Comparison of ENCODE assay signal across 33 mouse cellular contexts in the genomic region with DNA sequence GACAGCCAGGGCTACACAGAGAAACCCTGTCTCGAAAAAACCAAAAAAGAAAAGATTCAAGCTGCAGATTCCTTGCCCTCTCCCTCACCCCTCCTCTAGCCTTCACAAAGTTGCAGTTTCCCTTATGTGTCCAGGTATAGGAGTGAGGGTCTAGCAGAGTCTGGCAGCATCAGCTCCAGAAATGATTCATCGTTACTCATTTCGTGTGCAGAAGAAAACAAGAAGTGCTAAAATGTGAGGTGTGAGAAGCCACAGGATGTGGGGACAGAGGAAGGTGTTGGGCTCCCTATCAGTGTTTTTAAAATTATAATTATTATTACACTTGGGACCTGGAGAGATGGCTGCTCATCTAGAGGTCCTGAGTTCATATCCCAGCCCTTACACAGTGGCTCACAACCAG. TPM values are rescaled to one million over a fixed set of nuclear protein-coding genes. Genes with fewer than 3 reads are reported as not detected.
DNase-seq lines count a peak whose midpoint lies in the region; ATAC-seq lines count a peak whose summit lies in the region.
"Had no signal": no experiment of that assay in that cellular context is flagged by ENCODE, and none has a peak within 500 bp of the region (broad histone marks: within the 10 kb centered on the region; RNA-seq: fewer than 3 reads in every experiment).

No protein-coding gene starts in this region.

- H3K27me3 ChIP-seq in hindbrain, embryonic 12.5 days = peaks cover 6% of the 10 kb centered on the region; the same call in 1 of the 2 replicates
- H3K27me3 ChIP-seq: embryonic facial prominence, embryonic 12.5 days; embryonic facial prominence, embryonic 15.5 days; Patski had no signal

- no peak overlapping the region for H3K9ac ChIP-seq in hindbrain, embryonic 12.5 days
- H3K9ac ChIP-seq: embryonic facial prominence, embryonic 12.5 days; embryonic facial prominence, embryonic 15.5 days; forebrain, postnatal 0 days; hindbrain, embryonic 13.5 days had no signal

- H3K27ac ChIP-seq in hindbrain, embryonic 12.5 days = no peak overlapping the region
- H3K27ac ChIP-seq: embryonic facial prominence, embryonic 12.5 days; embryonic facial prominence, embryonic 15.5 days; hindbrain, embryonic 13.5 days had no signal

- no peak overlapping the region for H3K4me2 ChIP-seq in hindbrain, embryonic 12.5 days (replicated peaks)
- H3K4me2 ChIP-seq: embryonic facial prominence, embryonic 12.5 days; embryonic facial prominence, embryonic 15.5 days; heart, embryonic 11.5 days; hindbrain, embryonic 13.5 days had no signal

- peak; percentile 64 for ATAC-seq in activated CD4-positive, CD25-positive, alpha-beta regulatory T cell, adult 4 months
- peak; percentile 31 for ATAC-seq in megakaryocyte, adult 5-6 weeks (ENCODE audit: poor library complexity, severe bottlenecking)
- ATAC-seq in hindbrain, embryonic 12.5 days (ENCODE audit: low FRiP score) = no peak
- ATAC-seq: forebrain, embryonic 14.5 days; forebrain, postnatal 0 days; hindbrain, embryonic 16.5 days; Patski had no signal

- WGBS in hindbrain, embryonic 12.5 days = 83% methylated on average over 3 of the region's 3 CpGs

- H3K36me3 ChIP-seq in hindbrain, embryonic 12.5 days = no peaks in the 10 kb centered on the region
- H3K36me3 ChIP-seq: embryonic facial prominence, embryonic 12.5 days; embryonic facial prominence, embryonic 15.5 days; G1E; hindbrain, embryonic 13.5 days had no signal

- no peaks in the 10 kb centered on the region for H3K4me1 ChIP-seq in hindbrain, embryonic 12.5 days
- H3K4me1 ChIP-seq: embryonic facial prominence, embryonic 12.5 days; embryonic facial prominence, embryonic 15.5 days; hindbrain, embryonic 13.5 days had no signal

- no peak overlapping the region for H3K4me3 ChIP-seq in hindbrain, embryonic 12.5 days
- H3K4me3 ChIP-seq: embryonic facial prominence, embryonic 12.5 days; embryonic facial prominence, embryonic 15.5 days; hindbrain, embryonic 13.5 days had no signal

- DNase-seq in 416B (ENCODE audit: low read depth) = peak; percentile 55
- peak; percentile 39 for DNase-seq in CD4-positive helper T cell, adult 2 months (ENCODE audit: low read depth, low spot score)
- no peak for DNase-seq in cerebellum, adult 18-20 months
- no peak for DNase-seq in thymus, postnatal 4 days
- DNase-seq: adrenal gland, adult 2 months; adrenal gland, postnatal 14 days; cerebellum, adult 11-12 months; cerebellum, adult 9-10 months; cerebellum, postnatal 14 days; forebrain, postnatal 0 days; gastrocnemius, postnatal 25 days; heart, adult 18-20 months; kidney, adult 11 months; kidney, adult 8-10 months had no signal

- H3K9me3 ChIP-seq in hindbrain, embryonic 12.5 days (replicated peaks) = no peaks in the 10 kb centered on the region
- H3K9me3 ChIP-seq: embryonic facial prominence, embryonic 12.5 days; embryonic facial prominence, embryonic 15.5 days; G1E; hindbrain, embryonic 13.5 days had no signal

RNA-seq across cellular contexts. Expression of a gene that starts 20.7 kb away (rescaled TPM):
- polyA plus RNA-seq in activated CD4-positive, CD25-positive, alpha-beta regulatory T cell, adult 4 months (2017; shearing (Covaris generic)) = not detected
- not detected in 2 replicates for total RNA-seq in megakaryocyte, adult 5-6 weeks (2015)
- not detected in 2 replicates for total RNA-seq in megakaryocyte, adult 5-6 weeks (2017)
- 0.27 and 1.4 TPM in 2 replicates for polyA plus RNA-seq in hindbrain, embryonic 12.5 days (2016; fragmentation: Nextera tagmentation; extraction: Ambion mirVana)
- total RNA-seq: adrenal gland, postnatal 14 days; hematopoietic stem cell, adult 5-6 weeks had no signal
- polyA plus RNA-seq: adrenal gland, adult 2 months; G1E; gonadal fat pad, adult 2 months; hindbrain, embryonic 16.5 days; intestine, embryonic 14.5 days; Patski had no signal

RNA-seq across cellular contexts. Expression of a gene that starts 54.2 kb away (rescaled TPM):
- polyA plus RNA-seq in activated CD4-positive, CD25-positive, alpha-beta regulatory T cell, adult 4 months (2017; shearing (Covaris generic)) = not detected
- total RNA-seq in megakaryocyte, adult 5-6 weeks (2015) = not detected in 2 replicates
- not detected in 2 replicates for total RNA-seq in megakaryocyte, adult 5-6 weeks (2017)
- 7.9 and 8.6 TPM in 2 replicates for polyA plus RNA-seq in hindbrain, embryonic 12.5 days (2016; fragmentation: Nextera tagmentation; extraction: Ambion mirVana)
- total RNA-seq: G1E; gastrocnemius, adult 8-10 months; gastrocnemius, postnatal 25 days; heart, adult 18-20 months; heart, postnatal 25 days; hematopoietic stem cell, adult 5-6 weeks had no signal
- polyA plus RNA-seq: G1E; heart, postnatal 0 days had no signal

RNA-seq across cellular contexts. Expression of a gene that starts 57.7 kb away (rescaled TPM):
- polyA plus RNA-seq in activated CD4-positive, CD25-positive, alpha-beta regulatory T cell, adult 4 months (2017; shearing (Covaris generic)) = under 1 TPM in 1 of 2 experiments, not detected in 1; 0.33 TPM
- 28.4 and 35.7 TPM in 2 replicates for total RNA-seq in megakaryocyte, adult 5-6 weeks (2015)
- total RNA-seq in megakaryocyte, adult 5-6 weeks (2017) = 18.3 and 19.1 TPM in 2 replicates
- polyA plus RNA-seq in hindbrain, embryonic 12.5 days (2016; fragmentation: Nextera tagmentation; extraction: Ambion mirVana) = not detected in 2 replicates
- total RNA-seq: gastrocnemius, adult 8-10 months; gastrocnemius, postnatal 25 days; heart, adult 18-20 months; heart, postnatal 25 days had no signal
- polyA plus RNA-seq: embryonic facial prominence, embryonic 12.5 days; forebrain, embryonic 11.5 days; forebrain, embryonic 14.5 days; forebrain, postnatal 0 days; G1E; heart, embryonic 11.5 days; heart, embryonic 14.5 days; heart, postnatal 0 days; hindbrain, embryonic 13.5 days; hindbrain, embryonic 16.5 days; intestine, embryonic 14.5 days; Patski had no signal

Comparison
In these comparisons a context has a peak if more than half of its experiments do, and no peak if none do; other contexts are left out.
1. DNase-seq: peak in 416B (single experiment) and CD4-positive helper T cell, adult 2 months (single experiment); none in cerebellum, adult 18-20 months (0 of 2) and thymus, postnatal 4 days (single experiment).